Mouse (Mus musculus): ENCODE measurements around the gene Ppfia3. TPM values are rescaled to one million over a fixed set of nuclear protein-coding genes. Genes with fewer than 3 reads are reported as not detected.

Ppfia3 gene
- polyA plus RNA-seq (2014; fragmentation: Nextera tagmentation; extraction: Ambion mirVana) = 4.8 and 6.9 TPM in 2 replicates

GRCm38 (mm10) chr7:45366652-45367019, at the start of gene Ppfia3:
Gene Ppfia3, minus strand, starts transcription at chr7:45367019.
- peaks cover 51% of the 10 kb centered on the region for H3K27me3 ChIP-seq (replicated peaks; ENCODE audit: control insufficient read depth, insufficient read depth, low read length)
- 0 out of 2 replicates have a peak within 1 kb of the TSS, but pooled peaks have one; percentile 39 for H3K27ac ChIP-seq (replicated peaks; ENCODE audit: low read depth, low read length)
- peak within 1 kb of the TSS; percentile 68 for H3K4me3 ChIP-seq (ENCODE audit: low read depth, low read length)
- no peaks in the 10 kb centered on the region for H3K9me3 ChIP-seq (ENCODE audit: control insufficient read depth, low read length)
- peak; percentile 13 for ATAC-seq (ENCODE audit: low read depth)
- DNase-seq (ENCODE audit: low spot score) = no peak
- WGBS = no CpG with 5 or more reads among the region's 26 CpGs
- peaks cover 13% of the 10 kb centered on the region; the same call in 1 of the 2 replicates for H3K4me1 ChIP-seq (ENCODE audit: control insufficient read depth, insufficient read depth, low read length)
- no peaks in the 10 kb centered on the region for H3K36me3 ChIP-seq (ENCODE audit: control insufficient read depth, insufficient read depth, low read length)
- peak within 1 kb of the TSS; percentile 97 for H3K4me2 ChIP-seq (ENCODE audit: low read depth, low read length)
- peak within 1 kb of the TSS; percentile 68 for H3K9ac ChIP-seq (ENCODE audit: low read depth, low read length)

GRCm38 (mm10) chr7:45415636-45416035, 48.8 kb upstream of the Ppfia3 start:
- no peak for ATAC-seq (ENCODE audit: low read depth)

GRCm38 (mm10) chr7:45414740-45415224, 48.0 kb upstream of the Ppfia3 start:
- H3K9ac ChIP-seq (ENCODE audit: low read depth, low read length) = no peak overlapping the region
- no peak overlapping the region for H3K4me2 ChIP-seq (ENCODE audit: low read depth, low read length)
- H3K36me3 ChIP-seq (ENCODE audit: control insufficient read depth, insufficient read depth, low read length) = no peaks in the 10 kb centered on the region
- DNase-seq (ENCODE audit: low spot score) = peak; percentile 37
- WGBS = 39% methylated on average over 12 of the region's 12 CpGs
- no peak for ATAC-seq (ENCODE audit: low read depth)
- H3K9me3 ChIP-seq (ENCODE audit: control insufficient read depth, low read length) = no peaks in the 10 kb centered on the region
- H3K27me3 ChIP-seq (replicated peaks; ENCODE audit: control insufficient read depth, insufficient read depth, low read length) = peaks cover 82% of the 10 kb centered on the region
- H3K27ac ChIP-seq (replicated peaks; ENCODE audit: low read depth, low read length) = no peak overlapping the region
- peaks cover 13% of the 10 kb centered on the region; the same call in 1 of the 2 replicates for H3K4me1 ChIP-seq (ENCODE audit: control insufficient read depth, insufficient read depth, low read length)
- peak overlapping the region; percentile 67 for H3K4me3 ChIP-seq (ENCODE audit: low read depth, low read length)

More at GRCm38 (mm10) chr7:45415636-45416035, 48.8 kb upstream of the Ppfia3 start:
- peak overlapping the region; percentile 37 for H3K4me2 ChIP-seq (ENCODE audit: low read depth, low read length)
- H3K9ac ChIP-seq (ENCODE audit: low read depth, low read length) = no peak overlapping the region; the same call in 1 of the 2 replicates
- H3K4me3 ChIP-seq (ENCODE audit: low read depth, low read length) = peak overlapping the region; percentile 7; the same call in 1 of the 2 replicates
- DNase-seq (ENCODE audit: low spot score) = no peak
- H3K27me3 ChIP-seq (replicated peaks; ENCODE audit: control insufficient read depth, insufficient read depth, low read length) = peaks cover 73% of the 10 kb centered on the region
- no peak overlapping the region for H3K27ac ChIP-seq (replicated peaks; ENCODE audit: low read depth, low read length)
- no peaks in the 10 kb centered on the region for H3K36me3 ChIP-seq (ENCODE audit: control insufficient read depth, insufficient read depth, low read length)
- 21% methylated on average over 32 of the region's 37 CpGs for WGBS
- peaks cover 13% of the 10 kb centered on the region; the same call in 1 of the 2 replicates for H3K4me1 ChIP-seq (ENCODE audit: control insufficient read depth, insufficient read depth, low read length)
- H3K9me3 ChIP-seq (ENCODE audit: control insufficient read depth, low read length) = no peaks in the 10 kb centered on the region

GRCm38 (mm10) chr7:45413864-45414739, 47.3 kb upstream of the Ppfia3 start:
- peaks cover 13% of the 10 kb centered on the region; the same call in 1 of the 2 replicates for H3K4me1 ChIP-seq (ENCODE audit: control insufficient read depth, insufficient read depth, low read length)
- H3K36me3 ChIP-seq (ENCODE audit: control insufficient read depth, insufficient read depth, low read length) = no peaks in the 10 kb centered on the region
- WGBS = 1% methylated on average over 20 of the region's 27 CpGs
- H3K27me3 ChIP-seq (replicated peaks; ENCODE audit: control insufficient read depth, insufficient read depth, low read length) = peaks cover 88% of the 10 kb centered on the region
- ATAC-seq (ENCODE audit: low read depth) = peak; percentile 72
- peak overlapping the region; percentile 77 for H3K27ac ChIP-seq (replicated peaks; ENCODE audit: low read depth, low read length)
- no peaks in the 10 kb centered on the region for H3K9me3 ChIP-seq (ENCODE audit: control insufficient read depth, low read length)
- peak; percentile 65 for DNase-seq (ENCODE audit: low spot score)
- peak overlapping the region; percentile 69 for H3K9ac ChIP-seq (ENCODE audit: low read depth, low read length)
- H3K4me2 ChIP-seq (ENCODE audit: low read depth, low read length) = peak overlapping the region; percentile 91
- peak overlapping the region; percentile 67 for H3K4me3 ChIP-seq (ENCODE audit: low read depth, low read length)

- peak; percentile 50 for ATAC-seq (ENCODE audit: low read depth)
- WGBS = 3% methylated on average over 18 of the region's 45 CpGs
- peak; percentile 48 for DNase-seq (ENCODE audit: low spot score)
Measured at GRCm38 (mm10) chr7:45413113-45413863, 46.5 kb upstream of the Ppfia3 start, which contains the start of gene Ntf5. Gene Ntf5, plus strand, starts transcription at chr7:45413695.

GRCm38 (mm10) chr7:45412421-45412820, 45.6 kb upstream of the Ppfia3 start:
- no peak for ATAC-seq (ENCODE audit: low read depth)
- H3K27ac ChIP-seq (replicated peaks; ENCODE audit: low read depth, low read length) = no peak overlapping the region
- no peaks in the 10 kb centered on the region for H3K9me3 ChIP-seq (ENCODE audit: control insufficient read depth, low read length)
- H3K36me3 ChIP-seq (ENCODE audit: control insufficient read depth, insufficient read depth, low read length) = no peaks in the 10 kb centered on the region
- no peak overlapping the region for H3K4me3 ChIP-seq (ENCODE audit: low read depth, low read length)
- H3K9ac ChIP-seq (ENCODE audit: low read depth, low read length) = no peak overlapping the region
- peaks cover 4% of the 10 kb centered on the region; the same call in 1 of the 2 replicates for H3K4me1 ChIP-seq (ENCODE audit: control insufficient read depth, insufficient read depth, low read length)
- H3K27me3 ChIP-seq (replicated peaks; ENCODE audit: control insufficient read depth, insufficient read depth, low read length) = peaks cover 88% of the 10 kb centered on the region
- DNase-seq (ENCODE audit: low spot score) = no peak
- 79% methylated on average over 2 of the region's 2 CpGs for WGBS
- no peak overlapping the region for H3K4me2 ChIP-seq (ENCODE audit: low read depth, low read length)

More at GRCm38 (mm10) chr7:45413113-45413863, 46.5 kb upstream of the Ppfia3 start, which contains the start of gene Ntf5:
- peaks cover 11% of the 10 kb centered on the region; the same call in 1 of the 2 replicates for H3K4me1 ChIP-seq (ENCODE audit: control insufficient read depth, insufficient read depth, low read length)
- H3K36me3 ChIP-seq (ENCODE audit: control insufficient read depth, insufficient read depth, low read length) = no peaks in the 10 kb centered on the region
- no peaks in the 10 kb centered on the region for H3K9me3 ChIP-seq (ENCODE audit: control insufficient read depth, low read length)
- peak within 1 kb of the TSS; percentile 67 for H3K4me3 ChIP-seq (ENCODE audit: low read depth, low read length)
- H3K27ac ChIP-seq (replicated peaks; ENCODE audit: low read depth, low read length) = peak within 1 kb of the TSS; percentile 77
- H3K27me3 ChIP-seq (replicated peaks; ENCODE audit: control insufficient read depth, insufficient read depth, low read length) = peaks cover 88% of the 10 kb centered on the region
- peak within 1 kb of the TSS; percentile 69 for H3K9ac ChIP-seq (ENCODE audit: low read depth, low read length)
- H3K4me2 ChIP-seq (ENCODE audit: low read depth, low read length) = peak within 1 kb of the TSS; percentile 91

- Histone ChIP-seq H3K9ac (ENCODE audit: low read depth, low read length) (no peak overlapping the region), H3K4me2 (ENCODE audit: low read depth, low read length) (no peak overlapping the region), H3K9me3 (ENCODE audit: control insufficient read depth, low read length) (no peaks in the 10 kb centered on the region), H3K27me3 (replicated peaks; ENCODE audit: control insufficient read depth, insufficient read depth, low read length) (peaks cover 88% of the 10 kb centered on the region), H3K4me1 (ENCODE audit: control insufficient read depth, insufficient read depth, low read length) (peaks cover 14% of the 10 kb centered on the region; the same call in 1 of the 2 replicates), H3K27ac (replicated peaks; ENCODE audit: low read depth, low read length) (no peak overlapping the region), H3K4me3 (ENCODE audit: low read depth, low read length) (no peak overlapping the region), H3K36me3 (ENCODE audit: control insufficient read depth, insufficient read depth, low read length) (no peaks in the 10 kb centered on the region)
- no peak for ATAC-seq (ENCODE audit: low read depth)
- DNase-seq (ENCODE audit: low spot score) = no peak
- WGBS = 82% methylated on average over 8 of the region's 8 CpGs
Measured at GRCm38 (mm10) chr7:45409497-45410163, 42.8 kb upstream of the Ppfia3 start.

GRCm38 (mm10) chr7:45408949-45409348, 42.1 kb upstream of the Ppfia3 start:
- H3K4me2 ChIP-seq (ENCODE audit: low read depth, low read length) = no peak overlapping the region
- peaks cover 11% of the 10 kb centered on the region; the same call in 1 of the 2 replicates for H3K4me1 ChIP-seq (ENCODE audit: control insufficient read depth, insufficient read depth, low read length)
- H3K4me3 ChIP-seq (ENCODE audit: low read depth, low read length) = no peak overlapping the region
- H3K27me3 ChIP-seq (replicated peaks; ENCODE audit: control insufficient read depth, insufficient read depth, low read length) = peaks cover 82% of the 10 kb centered on the region
- 89% methylated on average over 17 of the region's 17 CpGs for WGBS
- no peak overlapping the region for H3K9ac ChIP-seq (ENCODE audit: low read depth, low read length)
- no peaks in the 10 kb centered on the region for H3K36me3 ChIP-seq (ENCODE audit: control insufficient read depth, insufficient read depth, low read length)
- H3K9me3 ChIP-seq (ENCODE audit: control insufficient read depth, low read length) = no peaks in the 10 kb centered on the region
- DNase-seq (ENCODE audit: low spot score) (no peak), ATAC-seq (ENCODE audit: low read depth) (no peak)
- no peak overlapping the region for H3K27ac ChIP-seq (replicated peaks; ENCODE audit: low read depth, low read length)

Data from embryonic facial prominence, embryonic 14.5 days (tissue).